Mouse (Mus musculus) forebrain, embryonic 13.5 days (tissue): ENCODE data around the gene Isoc2a. TPM values are rescaled to one million over a fixed set of nuclear protein-coding genes. Genes with fewer than 3 reads are reported as not detected.
A peak's percentile ranks its signal among the peaks of the same experiment; 100 is the strongest.

Experiments used
- ATAC-seq: fragments of 200-750 bp; cut with Nextera tagmentation; 2 replicates; pipeline ENCODE4 v1.8.0; 2017
- H3K27ac ChIP-seq: fragments of 300-500 bp; sonication (generic); 2 replicates; pipeline ENCODE4 v1.5.1; 2015; ENCODE audit warnings: inconsistent platforms, mild to moderate bottlenecking, moderate library complexity
- H3K27me3 ChIP-seq: fragments of 300-500 bp; sonication (generic); 2 replicates; pipeline ENCODE4 v1.6.1; 2015; ENCODE audit warnings: mild to moderate bottlenecking, inconsistent platforms
- H3K36me3 ChIP-seq: fragments of 300-500 bp; sonication (generic); 2 replicates; pipeline ENCODE4 v1.6.1; 2015; ENCODE audit warnings: mild to moderate bottlenecking, inconsistent platforms; ENCODE audit not compliant: poor library complexity, severe bottlenecking
- H3K4me1 ChIP-seq: fragments of 300-500 bp; sonication (generic); 2 replicates; pipeline ENCODE4 v1.6.1; 2015; ENCODE audit warnings: inconsistent platforms
- H3K4me2 ChIP-seq: fragments of 300-500 bp; sonication (generic); 2 replicates; pipeline ENCODE4 v1.6.1; 2015; ENCODE audit warnings: inconsistent platforms, mild to moderate bottlenecking, moderate library complexity
- H3K4me3 ChIP-seq: fragments of 300-500 bp; sonication (generic); 2 replicates; pipeline ENCODE4 v1.5.1; 2015; ENCODE audit warnings: mild to moderate bottlenecking, inconsistent platforms
- H3K9ac ChIP-seq: fragments of 300-500 bp; sonication (generic); 2 replicates; pipeline ENCODE4 v1.6.1; 2015; ENCODE audit warnings: mild to moderate bottlenecking, inconsistent platforms
- H3K9me3 ChIP-seq: fragments of 300-500 bp; sonication (generic); replicated peaks from 2 replicates; pipeline ENCODE4 v1.6.1; 2016; ENCODE audit warnings: inconsistent platforms
- WGBS: fragments of 180-500 bp; shearing (Covaris S2); methylation state at CpG from one replicate; pipeline ENCODE4 v1.1.7; 2015; 5-methylcytosine and 5-hydroxymethylcytosine counted together
- polyA plus RNA-seq: library from polyadenylated mRNA; unstranded; fragments of >200 nt; fragmentation: Nextera tagmentation; extraction: Ambion mirVana; gene quantifications from 2 replicates; pipeline ENCODE4 v1.2.1, GENCODE M21; 2015

Gene Isoc2a
- polyA plus RNA-seq, 1 experiment from 2014 or later, result 0.77 TPM

- no peak overlapping the region for H3K4me3 ChIP-seq
- ATAC-seq, result no peak
- no peaks in the 10 kb centered on the region for H3K27me3 ChIP-seq
Observed at GRCm38 (mm10) chr7:4928323-4928722, 51.4 kb downstream of the Isoc2a start.

GRCm38 (mm10) chr7:4933103-4933502 is 56.1 kb downstream of the Isoc2a start:
- Histone ChIP-seq H3K27ac (no peak overlapping the region), H3K36me3 (no peaks in the 10 kb centered on the region), H3K9me3 (no peaks in the 10 kb centered on the region; the same call in 1 of the 2 replicates), H3K4me1 (no peaks in the 10 kb centered on the region), H3K9ac (no peak overlapping the region), H3K4me3 (no peak overlapping the region), H3K4me2 (no peak overlapping the region), H3K27me3 (no peaks in the 10 kb centered on the region)
- 85% methylated on average over 12 of the region's 12 CpGs for WGBS
- ATAC-seq, result no peak

More at GRCm38 (mm10) chr7:4928323-4928722, 51.4 kb downstream of the Isoc2a start:
- Histone ChIP-seq H3K36me3 (no peaks in the 10 kb centered on the region), H3K9ac (no peak overlapping the region), H3K4me1 (peaks cover 32% of the 10 kb centered on the region), H3K9me3 (no peaks in the 10 kb centered on the region), H3K4me2 (no peak overlapping the region), H3K27ac (no peak overlapping the region)
- 82% methylated on average over 17 of the region's 17 CpGs for WGBS

- no peaks in the 10 kb centered on the region for H3K36me3 ChIP-seq
- no peak overlapping the region for H3K4me3 ChIP-seq
- no peak overlapping the region for H3K27ac ChIP-seq
- H3K4me2 ChIP-seq, result no peak overlapping the region
- WGBS, result 84% methylated on average over 4 of the region's 4 CpGs
- H3K27me3 ChIP-seq, result no peaks in the 10 kb centered on the region
- no peak overlapping the region for H3K9ac ChIP-seq
- ATAC-seq, result no peak
- H3K4me1 ChIP-seq, result no peaks in the 10 kb centered on the region
- no peaks in the 10 kb centered on the region; the same call in 1 of the 2 replicates for H3K9me3 ChIP-seq
Observed at GRCm38 (mm10) chr7:4934160-4934914, 57.4 kb downstream of the Isoc2a start.

- Histone ChIP-seq H3K4me1 (no peaks in the 10 kb centered on the region), H3K27ac (no peak overlapping the region), H3K36me3 (no peaks in the 10 kb centered on the region), H3K9me3 (no peaks in the 10 kb centered on the region; the same call in 1 of the 2 replicates), H3K4me3 (no peak overlapping the region), H3K27me3 (no peaks in the 10 kb centered on the region), H3K4me2 (no peak overlapping the region), H3K9ac (no peak overlapping the region)
- ATAC-seq, result no peak
- WGBS, result 82% methylated on average over 10 of the region's 10 CpGs
Observed at GRCm38 (mm10) chr7:4936832-4937231, 59.9 kb downstream of the Isoc2a start.

- Histone ChIP-seq H3K27me3 (no peaks in the 10 kb centered on the region), H3K4me3 (no peak overlapping the region), H3K9ac (no peak overlapping the region), H3K4me1 (no peaks in the 10 kb centered on the region), H3K36me3 (no peaks in the 10 kb centered on the region), H3K9me3 (no peaks in the 10 kb centered on the region; the same call in 1 of the 2 replicates), H3K27ac (no peak overlapping the region), H3K4me2 (no peak overlapping the region)
- ATAC-seq, result no peak
- 79% methylated on average over 11 of the region's 11 CpGs for WGBS
Observed at GRCm38 (mm10) chr7:4937392-4937791, 60.4 kb downstream of the Isoc2a start.

GRCm38 (mm10) chr7:4938456-4938855 is 61.5 kb downstream of the Isoc2a start:
- Histone ChIP-seq H3K36me3 (no peaks in the 10 kb centered on the region), H3K9ac (no peak overlapping the region), H3K9me3 (no peaks in the 10 kb centered on the region; the same call in 1 of the 2 replicates), H3K27me3 (no peaks in the 10 kb centered on the region), H3K4me3 (no peak overlapping the region), H3K4me2 (no peak overlapping the region), H3K27ac (no peak overlapping the region), H3K4me1 (no peaks in the 10 kb centered on the region)
- 0 out of 2 replicates have a peak, but pooled peaks have one; percentile 26 for ATAC-seq
- WGBS, result 44% methylated on average over 2 of the region's 2 CpGs

- no peak overlapping the region for H3K4me2 ChIP-seq
- H3K9ac ChIP-seq, result no peak overlapping the region
- no peaks in the 10 kb centered on the region for H3K9me3 ChIP-seq
- H3K27me3 ChIP-seq, result no peaks in the 10 kb centered on the region
- 20% methylated on average over 9 of the region's 9 CpGs for WGBS
- H3K36me3 ChIP-seq, result no peaks in the 10 kb centered on the region
- peak; percentile 55; the same call in 1 of the 2 replicates for ATAC-seq
- no peak overlapping the region for H3K27ac ChIP-seq
- H3K4me1 ChIP-seq, result no peaks in the 10 kb centered on the region
- no peak overlapping the region for H3K4me3 ChIP-seq
Observed at GRCm38 (mm10) chr7:4940068-4940479, 63.1 kb downstream of the Isoc2a start.

GRCm38 (mm10) chr7:4942673-4943072 is 65.7 kb downstream of the Isoc2a start:
- no peak overlapping the region for H3K4me3 ChIP-seq
- H3K36me3 ChIP-seq, result no peaks in the 10 kb centered on the region
- H3K9ac ChIP-seq, result no peak overlapping the region
- WGBS, result 58% methylated on average over 5 of the region's 5 CpGs
- no peak for ATAC-seq
- no peaks in the 10 kb centered on the region for H3K9me3 ChIP-seq
- H3K4me1 ChIP-seq, result no peaks in the 10 kb centered on the region
- H3K4me2 ChIP-seq, result no peak overlapping the region
- H3K27ac ChIP-seq, result no peak overlapping the region
- no peaks in the 10 kb centered on the region for H3K27me3 ChIP-seq

GRCm38 (mm10) chr7:4943223-4943815 is 66.4 kb downstream of the Isoc2a start:
- Histone ChIP-seq H3K27ac (no peak overlapping the region), H3K4me3 (peak overlapping the region; percentile 26), H3K4me1 (no peaks in the 10 kb centered on the region), H3K27me3 (no peaks in the 10 kb centered on the region), H3K36me3 (no peaks in the 10 kb centered on the region), H3K9ac (no peak overlapping the region), H3K4me2 (peak overlapping the region; percentile 49), H3K9me3 (no peaks in the 10 kb centered on the region)
- ATAC-seq, result peak; percentile 85
- WGBS, result 18% methylated on average over 15 of the region's 15 CpGs

Other genes with a start within 250 kb of the Isoc2a start
- 2.9 and 3.3 TPM in 2 replicates for gene Tmem86b, start 245.7 kb upstream of the Isoc2a start, polyA plus RNA-seq
- gene Ppp6r1, start 218.1 kb upstream of the Isoc2a start, polyA plus RNA-seq, result 7.8 and 8.1 TPM in 2 replicates
- 117 and 125 TPM in 2 replicates for gene Hspbp1, start 192.1 kb upstream of the Isoc2a start, polyA plus RNA-seq
- 6.1 and 6.5 TPM in 2 replicates for gene Brsk1, start 186.5 kb upstream of the Isoc2a start, polyA plus RNA-seq
- gene Tmem150b, start 151.9 kb upstream of the Isoc2a start, polyA plus RNA-seq, result 0.27 and 0.29 TPM in 2 replicates
- gene Kmt5c, start 137.0 kb upstream of the Isoc2a start, polyA plus RNA-seq, result 75.3 and 84.3 TPM in 2 replicates
- gene Cox6b2, start 124.1 kb upstream of the Isoc2a start, polyA plus RNA-seq, result 17.8 and 22.1 TPM in 2 replicates
- not detected in 2 replicates for gene Fam71e2, start 105.9 kb upstream of the Isoc2a start, polyA plus RNA-seq
- gene Il11, start 94.3 kb upstream of the Isoc2a start, polyA plus RNA-seq, result 0.17 and 0.40 TPM in 2 replicates
- gene Tmem190, start 94.2 kb upstream of the Isoc2a start, polyA plus RNA-seq, result not detected in 2 replicates
- gene Tmem238, start 87.5 kb upstream of the Isoc2a start, polyA plus RNA-seq, result 2.6 and 2.7 TPM in 2 replicates
- 244 and 284 TPM in 2 replicates for gene Rpl28, start 84.3 kb upstream of the Isoc2a start, polyA plus RNA-seq
- gene Ube2s, start 64.6 kb upstream of the Isoc2a start, polyA plus RNA-seq, result 398 and 454 TPM in 2 replicates
- 5.6 and 7.1 TPM in 2 replicates for gene Shisa7, start 32.5 kb upstream of the Isoc2a start, polyA plus RNA-seq
- gene Isoc2b, start 6.9 kb upstream of the Isoc2a start, polyA plus RNA-seq, result 2.7 and 3.4 TPM in 2 replicates
- 0.26 and 0.45 TPM in 2 replicates for gene Gm36210, start 29.4 kb downstream of the Isoc2a start, polyA plus RNA-seq
- 4.3 and 4.5 TPM in 2 replicates for gene Zfp628, start 38.1 kb downstream of the Isoc2a start, polyA plus RNA-seq
- 21.2 and 24.9 TPM in 2 replicates for gene Nat14, start 44.9 kb downstream of the Isoc2a start, polyA plus RNA-seq
- 0.23 and 0.30 TPM in 2 replicates for gene Ssc5d, start 48.6 kb downstream of the Isoc2a start, polyA plus RNA-seq
- gene Sbk2, start 87.3 kb downstream of the Isoc2a start, polyA plus RNA-seq, result not detected in 2 replicates
- 0.09 and 0.19 TPM in 2 replicates for gene Sbk3, start 94.0 kb downstream of the Isoc2a start, polyA plus RNA-seq
- 51.2 and 56.5 TPM in 2 replicates for gene Zfp579, start 119.0 kb downstream of the Isoc2a start, polyA plus RNA-seq
- gene Zfp524, start 137.3 kb downstream of the Isoc2a start, polyA plus RNA-seq, result 9.1 and 10.4 TPM in 2 replicates
- gene Fiz1, start 137.5 kb downstream of the Isoc2a start, polyA plus RNA-seq, result 46.6 and 51.2 TPM in 2 replicates
- 1.5 and 2.1 TPM in 2 replicates for gene Gm44973, start 138.3 kb downstream of the Isoc2a start, polyA plus RNA-seq
- gene Zfp865, start 143.2 kb downstream of the Isoc2a start, polyA plus RNA-seq, result 5.1 and 5.4 TPM in 2 replicates
- gene Ccdc106, start 143.4 kb downstream of the Isoc2a start, polyA plus RNA-seq, result 17.0 and 19.7 TPM in 2 replicates
- gene 4632433K11Rik, start 157.0 kb downstream of the Isoc2a start, polyA plus RNA-seq, result not detected in 2 replicates
- gene Zfp784, start 161.3 kb downstream of the Isoc2a start, polyA plus RNA-seq, result 5.6 and 8.4 TPM in 2 replicates
- 45.3 and 45.6 TPM in 2 replicates for gene Zfp580, start 174.4 kb downstream of the Isoc2a start, polyA plus RNA-seq
- 149 and 152 TPM in 2 replicates for gene U2af2, start 185.0 kb downstream of the Isoc2a start, polyA plus RNA-seq
- 60.5 and 68.9 TPM in 2 replicates for gene Epn1, start 203.1 kb downstream of the Isoc2a start, polyA plus RNA-seq
- gene Rfpl4, start 239.8 kb downstream of the Isoc2a start, polyA plus RNA-seq, result not detected in 2 replicates
- 0.29 and 0.30 TPM in 2 replicates for gene Rasl2-9, start 248.8 kb downstream of the Isoc2a start, polyA plus RNA-seq